In genomic region chr2:30657674-30658479, GRCm38 (mm10) we compare ENCODE assay signal across 8 mouse cellular contexts.
A peak's percentile ranks its signal among the peaks of the same experiment; 100 is the strongest.
DNase-seq lines count a peak whose midpoint lies in the region; ATAC-seq and TF ChIP-seq lines count a peak whose summit lies in the region.

No protein-coding gene starts in this region.

- H3K27ac ChIP-seq in liver, adult 2 months (replicated peaks; ENCODE audit: insufficient read depth, low read depth, low read length), result peak overlapping the region; percentile 83
- peak overlapping the region; percentile 99 for H3K27ac ChIP-seq in embryonic facial prominence, embryonic 15.5 days (replicated peaks)
- H3K27ac ChIP-seq in hindbrain, embryonic 11.5 days (ENCODE audit: low read depth, low read length), result peak overlapping the region; percentile 95
- peak overlapping the region; percentile 98 for H3K27ac ChIP-seq in limb, embryonic 13.5 days

- peak overlapping the region; percentile 85 for H3K4me2 ChIP-seq in embryonic facial prominence, embryonic 15.5 days (replicated peaks)
- H3K4me2 ChIP-seq in hindbrain, embryonic 11.5 days (replicated peaks; ENCODE audit: low read depth, low read length), result peak overlapping the region; percentile 58
- H3K4me2 ChIP-seq in limb, embryonic 13.5 days (replicated peaks), result peak overlapping the region; percentile 89
- H3K4me2 ChIP-seq in myocyte (ENCODE audit: low read depth), result peak overlapping the region; percentile 95

- no peak for TF ChIP-seq POLR2A in liver, adult 2 months (IDR thresholded peaks at IDR 0.05; ENCODE audit: extremely low read depth, insufficient read depth, low read length)
- TF ChIP-seq POLR2A in myocyte (IDR thresholded peaks at IDR 0.05; ENCODE audit: insufficient read length, low read depth), result no peak

- H3K36me3 ChIP-seq in liver, adult 2 months (ENCODE audit: control insufficient read depth, insufficient read depth, low read length), result no peaks in the 10 kb centered on the region
- no peaks in the 10 kb centered on the region for H3K36me3 ChIP-seq in embryonic facial prominence, embryonic 15.5 days
- no peaks in the 10 kb centered on the region for H3K36me3 ChIP-seq in hindbrain, embryonic 11.5 days (ENCODE audit: control insufficient read depth, insufficient read depth, low read length)
- no peaks in the 10 kb centered on the region for H3K36me3 ChIP-seq in limb, embryonic 13.5 days
- H3K36me3 ChIP-seq in myocyte (ENCODE audit: control insufficient read depth, insufficient read depth), result no peaks in the 10 kb centered on the region

- no peaks in the 10 kb centered on the region for H3K27me3 ChIP-seq in liver, adult 2 months (ENCODE audit: control insufficient read depth, insufficient read depth, low read length)
- H3K27me3 ChIP-seq in embryonic facial prominence, embryonic 15.5 days, result no peaks in the 10 kb centered on the region
- no peaks in the 10 kb centered on the region for H3K27me3 ChIP-seq in hindbrain, embryonic 11.5 days (ENCODE audit: control insufficient read depth, insufficient read depth, low read length)
- H3K27me3 ChIP-seq in limb, embryonic 13.5 days, result no peaks in the 10 kb centered on the region
- no peaks in the 10 kb centered on the region for H3K27me3 ChIP-seq in myocyte (ENCODE audit: control insufficient read depth, insufficient read depth, insufficient read length)

- H3K79me2 ChIP-seq in liver, adult 2 months (ENCODE audit: control insufficient read depth, insufficient read depth, low read length), result no peaks in the 10 kb centered on the region
- H3K79me2 ChIP-seq in myocyte (ENCODE audit: control insufficient read depth, insufficient read depth), result no peaks in the 10 kb centered on the region

- H3K4me3 ChIP-seq in liver, adult 2 months (ENCODE audit: insufficient read depth, low read depth, low read length), result peak overlapping the region; percentile 69
- H3K4me3 ChIP-seq in embryonic facial prominence, embryonic 15.5 days (replicated peaks), result peak overlapping the region; percentile 49
- peak overlapping the region; percentile 24 for H3K4me3 ChIP-seq in hindbrain, embryonic 11.5 days (ENCODE audit: low read depth, low read length)
- H3K4me3 ChIP-seq in limb, embryonic 13.5 days, result peak overlapping the region; percentile 48
- peak overlapping the region; percentile 25 for H3K4me3 ChIP-seq in myocyte

- no peaks in the 10 kb centered on the region for H3K9me3 ChIP-seq in embryonic facial prominence, embryonic 15.5 days (replicated peaks)
- H3K9me3 ChIP-seq in hindbrain, embryonic 11.5 days (ENCODE audit: control insufficient read depth, low read length), result no peaks in the 10 kb centered on the region
- H3K9me3 ChIP-seq in limb, embryonic 13.5 days, result 0 out of 2 replicates have a peak, but pooled peaks cover 4% of the 10 kb centered on the region

- peak overlapping the region; percentile 10 for H3ac ChIP-seq in myocyte (ENCODE audit: control insufficient read depth, insufficient read length)

- peak overlapping the region; percentile 74 for H3K9ac ChIP-seq in liver, adult 2 months (ENCODE audit: low read depth, low read length)
- peak overlapping the region; percentile 49 for H3K9ac ChIP-seq in embryonic facial prominence, embryonic 15.5 days
- peak overlapping the region; percentile 52 for H3K9ac ChIP-seq in hindbrain, embryonic 11.5 days (ENCODE audit: low read depth, low read length)
- peak overlapping the region; percentile 72 for H3K9ac ChIP-seq in limb, embryonic 13.5 days

- no peak for TF ChIP-seq CTCF in liver, adult 2 months (IDR thresholded peaks at IDR 0.05; ENCODE audit: low read depth, low read length)

- ATAC-seq in embryonic facial prominence, embryonic 15.5 days (ENCODE audit: insufficient number of reproducible peaks, low FRiP score, low TSS enrichment, low read depth), result peak; percentile 2; the same call in 1 of the 2 replicates
- peak; percentile 56 for ATAC-seq in hindbrain, embryonic 11.5 days (ENCODE audit: low FRiP score)
- ATAC-seq in limb, embryonic 13.5 days (ENCODE audit: low FRiP score, low read depth), result peak; percentile 37

- DNase-seq in liver, adult 2 months (ENCODE audit: extremely low read depth, low read depth, low spot score), result peak; percentile 20
- DNase-seq in liver, result no peak
- DNase-seq in ZHBTc4 (ENCODE audit: low read depth, low spot score), result peak; percentile 74
- DNase-seq in hindbrain, embryonic 11.5 days (ENCODE audit: low spot score), result peak; percentile 69
- DNase-seq in thymus, postnatal 36 days, result peak; percentile 63 to 72

- H3K4me1 ChIP-seq in liver, adult 2 months (ENCODE audit: control insufficient read depth, insufficient read depth, low read length), result peaks cover 8% of the 10 kb centered on the region
- peaks cover 65% of the 10 kb centered on the region for H3K4me1 ChIP-seq in embryonic facial prominence, embryonic 15.5 days
- H3K4me1 ChIP-seq in hindbrain, embryonic 11.5 days (replicated peaks; ENCODE audit: control insufficient read depth, insufficient read depth, low read length), result peaks cover 46% of the 10 kb centered on the region
- peaks cover 83% of the 10 kb centered on the region for H3K4me1 ChIP-seq in limb, embryonic 13.5 days

- 7% methylated on average over 42 of the region's 42 CpGs for WGBS in liver, adult 2 months
- WGBS in embryonic facial prominence, embryonic 15.5 days, result 3% methylated on average over 42 of the region's 42 CpGs
- under 1% methylated on average over 42 of the region's 42 CpGs for WGBS in hindbrain, embryonic 11.5 days
- under 1% methylated on average over 42 of the region's 42 CpGs for WGBS in limb, embryonic 13.5 days

TF ChIP-seq in myocyte, 11 proteins besides CTCF, POLR2A, EP300 and RAD21:
- TF ChIP-seq MYOD1 (IDR thresholded peaks at IDR 0.05; ENCODE audit: control insufficient read depth in 1 of 3, insufficient read length in 2 of 3, low read depth in 2 of 3) (no peak), REST (IDR thresholded peaks at IDR 0.05; ENCODE audit: insufficient read depth, insufficient read length) (no peak), MAX (IDR thresholded peaks at IDR 0.05; ENCODE audit: low read depth) (no peak), TCF12 (IDR thresholded peaks at IDR 0.05; ENCODE audit: insufficient read depth, poor library complexity, severe bottlenecking) (no peak)
TF ChIP-seq in myocyte: peak in this region for 0.

Comparison
In these comparisons a context has a peak if more than half of its experiments do, and no peak if none do; other contexts are left out.
1. ATAC-seq: peak in every context shown above with its lines; median percentile 56 in hindbrain, embryonic 11.5 days; 37 in limb, embryonic 13.5 days; 2 in embryonic facial prominence, embryonic 15.5 days.